Mouse (Mus musculus): ENCODE measurements around the gene Ston1. TPM values are rescaled to one million over a fixed set of nuclear protein-coding genes. Genes with fewer than 3 reads are reported as not detected.
A peak's percentile ranks its signal among the peaks of the same experiment; 100 is the strongest.

Gene Ston1
- polyA plus RNA-seq, 1 experiment from 2014 or later = 1.0 TPM

GRCm38 (mm10) chr17:88556688-88557087 lies 40.8 kb upstream of the Ston1 start:
- ATAC-seq = no peak
- 80% methylated on average over 4 of the region's 4 CpGs for WGBS
- no peak overlapping the region for H3K9ac ChIP-seq (ENCODE audit: low read depth, low read length)
- H3K4me3 ChIP-seq (ENCODE audit: low read depth, low read length) = no peak overlapping the region
- peaks cover 3% of the 10 kb centered on the region; the same call in 1 of the 2 replicates for H3K4me1 ChIP-seq (ENCODE audit: control insufficient read depth, insufficient read depth, low read length)
- H3K36me3 ChIP-seq (ENCODE audit: control insufficient read depth, insufficient read depth, low read length) = peaks cover 12% of the 10 kb centered on the region
- no peaks in the 10 kb centered on the region for H3K9me3 ChIP-seq (replicated peaks; ENCODE audit: control insufficient read depth, low read length, poor library complexity, severe bottlenecking)
- no peak overlapping the region for H3K4me2 ChIP-seq (ENCODE audit: low read length)
- no peaks in the 10 kb centered on the region for H3K27me3 ChIP-seq (ENCODE audit: control insufficient read depth, insufficient read depth, low read depth, low read length)
- H3K27ac ChIP-seq (ENCODE audit: low read length) = no peak overlapping the region

- no peak overlapping the region for H3K9ac ChIP-seq (ENCODE audit: low read depth, low read length)
- ATAC-seq = peak; percentile 85
- H3K4me2 ChIP-seq (ENCODE audit: low read length) = no peak overlapping the region
- peaks cover 3% of the 10 kb centered on the region; the same call in 1 of the 2 replicates for H3K4me1 ChIP-seq (ENCODE audit: control insufficient read depth, insufficient read depth, low read length)
- H3K4me3 ChIP-seq (ENCODE audit: low read depth, low read length) = no peak overlapping the region
- 32% methylated on average over 13 of the region's 13 CpGs for WGBS
- H3K27ac ChIP-seq (ENCODE audit: low read length) = 0 out of 2 replicates have a peak overlapping the region, but pooled peaks have one; percentile 26
- H3K36me3 ChIP-seq (ENCODE audit: control insufficient read depth, insufficient read depth, low read length) = peaks cover 17% of the 10 kb centered on the region
- H3K9me3 ChIP-seq (replicated peaks; ENCODE audit: control insufficient read depth, low read length, poor library complexity, severe bottlenecking) = no peaks in the 10 kb centered on the region
- H3K27me3 ChIP-seq (ENCODE audit: control insufficient read depth, insufficient read depth, low read depth, low read length) = no peaks in the 10 kb centered on the region
Measured at GRCm38 (mm10) chr17:88558168-88558842, 39.2 kb upstream of the Ston1 start.

- H3K27ac ChIP-seq (ENCODE audit: low read length) = no peak overlapping the region
- H3K4me2 ChIP-seq (ENCODE audit: low read length) = no peak overlapping the region
- no peaks in the 10 kb centered on the region for H3K4me1 ChIP-seq (ENCODE audit: control insufficient read depth, insufficient read depth, low read length)
- no peaks in the 10 kb centered on the region for H3K27me3 ChIP-seq (ENCODE audit: control insufficient read depth, insufficient read depth, low read depth, low read length)
- peaks cover 17% of the 10 kb centered on the region for H3K36me3 ChIP-seq (ENCODE audit: control insufficient read depth, insufficient read depth, low read length)
- no peak for ATAC-seq
- no peaks in the 10 kb centered on the region for H3K9me3 ChIP-seq (replicated peaks; ENCODE audit: control insufficient read depth, low read length, poor library complexity, severe bottlenecking)
- 89% methylated on average over 3 of the region's 3 CpGs for WGBS
- H3K9ac ChIP-seq (ENCODE audit: low read depth, low read length) = no peak overlapping the region
- no peak overlapping the region for H3K4me3 ChIP-seq (ENCODE audit: low read depth, low read length)
Measured at GRCm38 (mm10) chr17:88563611-88564010, 33.9 kb upstream of the Ston1 start.

- no peak for ATAC-seq
- Histone ChIP-seq H3K27ac (ENCODE audit: low read length) (no peak overlapping the region), H3K9me3 (replicated peaks; ENCODE audit: control insufficient read depth, low read length, poor library complexity, severe bottlenecking) (no peaks in the 10 kb centered on the region), H3K27me3 (ENCODE audit: control insufficient read depth, insufficient read depth, low read depth, low read length) (no peaks in the 10 kb centered on the region), H3K4me3 (ENCODE audit: low read depth, low read length) (no peak overlapping the region), H3K9ac (ENCODE audit: low read depth, low read length) (no peak overlapping the region), H3K36me3 (ENCODE audit: control insufficient read depth, insufficient read depth, low read length) (peaks cover 32% of the 10 kb centered on the region), H3K4me2 (ENCODE audit: low read length) (no peak overlapping the region), H3K4me1 (ENCODE audit: control insufficient read depth, insufficient read depth, low read length) (no peaks in the 10 kb centered on the region)
- 72% methylated on average over 10 of the region's 10 CpGs for WGBS
Measured at GRCm38 (mm10) chr17:88569807-88570540, 27.5 kb upstream of the Ston1 start.

- Histone ChIP-seq H3K9ac (ENCODE audit: low read depth, low read length) (no peak overlapping the region), H3K4me3 (ENCODE audit: low read depth, low read length) (no peak overlapping the region), H3K4me2 (ENCODE audit: low read length) (no peak overlapping the region), H3K9me3 (replicated peaks; ENCODE audit: control insufficient read depth, low read length, poor library complexity, severe bottlenecking) (no peaks in the 10 kb centered on the region), H3K36me3 (ENCODE audit: control insufficient read depth, insufficient read depth, low read length) (peaks cover 37% of the 10 kb centered on the region), H3K27me3 (ENCODE audit: control insufficient read depth, insufficient read depth, low read depth, low read length) (no peaks in the 10 kb centered on the region), H3K27ac (ENCODE audit: low read length) (no peak overlapping the region), H3K4me1 (ENCODE audit: control insufficient read depth, insufficient read depth, low read length) (no peaks in the 10 kb centered on the region)
- 85% methylated on average over 11 of the region's 11 CpGs for WGBS
- no peak for ATAC-seq
Measured at GRCm38 (mm10) chr17:88570784-88571183, 26.7 kb upstream of the Ston1 start.

GRCm38 (mm10) chr17:88574811-88575210 lies 22.7 kb upstream of the Ston1 start:
- H3K4me1 ChIP-seq (ENCODE audit: control insufficient read depth, insufficient read depth, low read length) = peaks cover 3% of the 10 kb centered on the region; the same call in 1 of the 2 replicates
- no peak overlapping the region for H3K4me2 ChIP-seq (ENCODE audit: low read length)
- no peak overlapping the region for H3K9ac ChIP-seq (ENCODE audit: low read depth, low read length)
- ATAC-seq = no peak
- 76% methylated on average over 5 of the region's 5 CpGs for WGBS
- no peak overlapping the region for H3K27ac ChIP-seq (ENCODE audit: low read length)
- no peaks in the 10 kb centered on the region for H3K27me3 ChIP-seq (ENCODE audit: control insufficient read depth, insufficient read depth, low read depth, low read length)
- H3K9me3 ChIP-seq (replicated peaks; ENCODE audit: control insufficient read depth, low read length, poor library complexity, severe bottlenecking) = no peaks in the 10 kb centered on the region
- no peak overlapping the region for H3K4me3 ChIP-seq (ENCODE audit: low read depth, low read length)
- H3K36me3 ChIP-seq (ENCODE audit: control insufficient read depth, insufficient read depth, low read length) = peaks cover 47% of the 10 kb centered on the region

DNA sequence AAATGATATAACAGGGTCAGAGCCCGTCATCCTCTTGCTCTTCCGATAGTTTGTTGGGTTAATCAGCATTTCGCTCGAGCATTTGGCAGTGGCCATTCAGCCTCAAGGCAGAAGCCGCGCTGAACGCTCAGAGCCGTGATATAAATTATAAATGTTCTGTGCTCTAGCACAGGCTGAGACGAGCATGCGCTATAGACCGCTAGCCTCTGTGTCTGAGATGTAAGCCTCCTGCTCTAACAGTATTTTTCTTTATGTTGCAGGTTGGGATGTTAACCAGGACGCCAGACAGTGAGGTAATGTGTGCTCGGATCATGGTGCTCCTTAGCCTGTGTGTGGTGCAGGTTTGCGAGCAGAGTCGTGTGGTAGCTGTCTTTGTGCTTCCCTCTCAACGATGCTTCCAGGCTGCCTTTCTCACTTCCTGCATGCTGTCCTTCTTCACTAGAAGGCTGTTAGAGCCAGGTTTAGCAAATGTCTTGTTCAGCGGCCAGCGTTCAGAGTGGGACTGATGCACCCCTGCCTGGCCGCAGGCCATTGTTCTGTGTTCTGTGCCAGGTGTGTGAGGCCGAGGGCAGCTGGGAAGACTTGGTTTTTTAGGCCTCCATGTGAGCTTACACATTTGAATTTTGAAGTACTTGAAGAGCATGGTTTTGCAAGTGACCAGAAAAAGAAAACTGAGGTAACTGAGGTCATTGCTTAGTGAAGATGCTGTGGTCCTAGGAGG lies 18.8 kb upstream of the Ston1 start:
- H3K27ac ChIP-seq (ENCODE audit: low read length) = peak overlapping the region; percentile 76
- H3K36me3 ChIP-seq (ENCODE audit: control insufficient read depth, insufficient read depth, low read length) = peaks cover 44% of the 10 kb centered on the region
- no peaks in the 10 kb centered on the region for H3K27me3 ChIP-seq (ENCODE audit: control insufficient read depth, insufficient read depth, low read depth, low read length)
- no peak overlapping the region for H3K4me3 ChIP-seq (ENCODE audit: low read depth, low read length)
- no peaks in the 10 kb centered on the region for H3K9me3 ChIP-seq (replicated peaks; ENCODE audit: control insufficient read depth, low read length, poor library complexity, severe bottlenecking)
- ATAC-seq = peak; percentile 70
- H3K4me2 ChIP-seq (ENCODE audit: low read length) = no peak overlapping the region
- WGBS = 78% methylated on average over 20 of the region's 20 CpGs
- 0 out of 2 replicates have a peak overlapping the region, but pooled peaks have one; percentile 20 for H3K9ac ChIP-seq (ENCODE audit: low read depth, low read length)
- H3K4me1 ChIP-seq (ENCODE audit: control insufficient read depth, insufficient read depth, low read length) = peaks cover 3% of the 10 kb centered on the region; the same call in 1 of the 2 replicates

DNA sequence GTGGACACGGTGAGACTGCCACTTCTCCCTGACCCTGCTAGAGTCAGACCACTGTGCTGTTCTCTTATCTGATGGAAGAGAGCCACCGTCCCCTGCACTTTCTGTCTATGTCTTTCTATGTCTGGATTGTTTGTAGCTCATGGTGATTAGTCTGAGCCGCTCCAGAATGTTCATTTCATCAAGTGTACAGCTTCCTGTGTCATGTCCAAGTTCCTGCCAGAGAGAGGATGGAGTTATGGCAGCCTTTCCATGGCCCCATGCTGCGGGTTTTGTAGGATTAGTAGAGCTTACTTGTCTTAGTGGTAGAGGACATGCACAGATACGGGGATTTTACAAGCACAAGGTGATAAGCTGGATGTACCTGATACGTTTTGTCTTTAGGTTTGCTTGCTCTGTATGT lies 16.9 kb upstream of the Ston1 start:
- peaks cover 3% of the 10 kb centered on the region; the same call in 1 of the 2 replicates for H3K4me1 ChIP-seq (ENCODE audit: control insufficient read depth, insufficient read depth, low read length)
- H3K27me3 ChIP-seq (ENCODE audit: control insufficient read depth, insufficient read depth, low read depth, low read length) = no peaks in the 10 kb centered on the region
- H3K27ac ChIP-seq (ENCODE audit: low read length) = no peak overlapping the region
- H3K4me3 ChIP-seq (ENCODE audit: low read depth, low read length) = no peak overlapping the region
- H3K9ac ChIP-seq (ENCODE audit: low read depth, low read length) = no peak overlapping the region
- H3K4me2 ChIP-seq (ENCODE audit: low read length) = no peak overlapping the region
- H3K36me3 ChIP-seq (ENCODE audit: control insufficient read depth, insufficient read depth, low read length) = peaks cover 49% of the 10 kb centered on the region
- H3K9me3 ChIP-seq (replicated peaks; ENCODE audit: control insufficient read depth, low read length, poor library complexity, severe bottlenecking) = no peaks in the 10 kb centered on the region
- WGBS = 88% methylated on average over 6 of the region's 6 CpGs
- no peak for ATAC-seq
